Mouse (Mus musculus) layer of hippocampus, adult 2 months (tissue): Measurements from ENCODE around the gene Sart1. TPM values are rescaled to one million over a fixed set of nuclear protein-coding genes. Genes with fewer than 3 reads are reported as not detected.
A peak's percentile ranks its signal among the peaks of the same experiment; 100 is the strongest.

Experiments
- DNase-seq, 2 experiments: peaks; one replicate each; pipeline ENCODE4 v3.0.0; 2022; ENCODE audit warnings: low spot score in 2 of 2
- H3K27ac ChIP-seq: fragments of 200-600 bp; 2 replicates; pipeline ENCODE4 v1.8.1; 2022
- H3K4me3 ChIP-seq: fragments of 200-600 bp; 2 replicates; pipeline ENCODE4 v1.8.1; 2022; ENCODE audit warnings: mild to moderate bottlenecking
- CTCF ChIP-seq: fragments of 200-600 bp; conservative IDR thresholded peaks from 2 replicates; pipeline ENCODE4 v1.8.1; 2022; ENCODE audit warnings: antibody characterized with exemption, mild to moderate bottlenecking, moderate library complexity
- total RNA-seq, 2 experiments: library from RNA; stranded (reverse); gene quantifications; 2 replicates each; pipeline ENCODE4 v1.2.3; 2021

The Sart1 gene
- total RNA-seq, 2 experiments from 2014 or later = 113 to 125 TPM

GRCm38 (mm10) chr19:5424092-5424781 is 35.7 kb upstream of the Sart1 start:
- peak overlapping the region; percentile 95 for H3K27ac ChIP-seq
- peak overlapping the region; percentile 71 for H3K4me3 ChIP-seq
- TF ChIP-seq CTCF = no peak
- DNase-seq = peak in 1 of 2 experiments; percentile 54

DNA sequence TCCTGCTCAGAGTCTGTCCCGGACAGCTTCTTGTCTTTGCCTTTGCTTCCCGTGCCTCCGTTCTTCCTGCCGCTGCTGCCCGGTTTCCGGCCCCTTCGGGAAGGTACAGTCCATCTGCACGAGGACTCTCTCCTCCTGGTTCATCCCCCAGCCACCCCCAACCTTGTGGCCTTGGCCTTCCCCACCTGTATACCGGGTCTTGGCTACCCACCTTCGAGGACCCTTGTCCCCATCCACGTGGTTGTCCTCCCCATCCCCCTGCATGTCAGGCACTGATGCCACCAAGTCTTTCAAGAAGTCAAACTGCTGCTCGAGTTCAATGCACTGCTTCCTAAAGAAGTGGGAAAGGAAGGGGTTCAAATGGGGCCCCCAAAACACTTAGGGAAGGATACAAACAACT is 35.1 kb upstream of the Sart1 start:
- DNase-seq = no peak
- TF ChIP-seq CTCF = no peak
- Histone ChIP-seq H3K4me3 (peak overlapping the region; percentile 71), H3K27ac (peak overlapping the region; percentile 95)

GRCm38 (mm10) chr19:5422895-5423443 is 34.5 kb upstream of the Sart1 start:
- no peak for DNase-seq
- peak overlapping the region; percentile 71 for H3K4me3 ChIP-seq

GRCm38 (mm10) chr19:5422267-5422666 is 33.8 kb upstream of the Sart1 start:
- DNase-seq = no peak
- H3K4me3 ChIP-seq = no peak overlapping the region
- H3K27ac ChIP-seq = peak overlapping the region; percentile 95; the same call in 1 of the 2 replicates
- no peak for TF ChIP-seq CTCF

More at GRCm38 (mm10) chr19:5422895-5423443, 34.5 kb upstream of the Sart1 start:
- peak overlapping the region; percentile 95; the same call in 1 of the 2 replicates for H3K27ac ChIP-seq
- no peak for TF ChIP-seq CTCF

- H3K4me3 ChIP-seq = no peak overlapping the region
- peak overlapping the region; percentile 95; the same call in 1 of the 2 replicates for H3K27ac ChIP-seq
- no peak for DNase-seq
- TF ChIP-seq CTCF = no peak
Observed at GRCm38 (mm10) chr19:5421784-5422183, 33.3 kb upstream of the Sart1 start.

DNA sequence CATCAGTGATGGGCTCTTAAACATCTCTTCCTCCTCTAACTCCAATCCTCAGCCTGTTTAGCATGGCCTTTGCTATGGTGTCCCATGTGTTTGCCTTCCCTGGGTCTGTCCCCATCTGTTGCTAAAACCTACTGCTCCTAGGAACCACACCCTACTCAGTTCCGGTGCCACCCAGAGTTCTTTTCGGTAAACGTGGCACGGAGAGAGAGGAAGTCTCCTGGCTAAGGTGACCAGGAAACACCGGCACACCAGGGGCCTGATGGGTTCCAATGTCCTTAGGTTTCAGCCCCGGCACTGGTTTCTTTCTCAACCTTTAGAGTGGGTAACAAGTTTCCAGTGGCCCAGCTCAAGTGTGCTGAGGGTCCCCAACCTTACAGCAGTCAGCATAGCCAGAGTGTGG is 32.1 kb upstream of the Sart1 start:
- TF ChIP-seq CTCF = no peak
- no peak for DNase-seq
- Histone ChIP-seq H3K27ac (no peak overlapping the region), H3K4me3 (no peak overlapping the region)

DNA sequence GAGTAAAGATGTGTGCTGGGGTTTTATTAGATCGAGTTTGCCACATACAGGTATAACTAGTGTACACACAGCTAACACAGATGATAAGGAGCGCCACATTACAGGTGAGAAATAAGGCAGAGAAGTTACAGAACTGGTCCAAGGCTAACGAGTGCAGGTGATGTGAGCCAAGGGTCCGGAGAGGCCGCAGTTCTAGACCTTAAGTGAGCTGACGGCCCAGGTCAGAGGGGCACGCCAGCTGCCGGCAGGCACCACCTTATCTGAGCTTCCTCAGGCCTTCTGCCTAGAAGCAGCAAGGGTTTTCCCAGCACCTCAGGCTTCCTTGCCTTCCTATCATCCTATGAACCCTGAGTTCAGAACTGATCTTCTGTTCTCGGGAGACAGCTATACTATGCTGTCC is 31.1 kb upstream of the Sart1 start:
- Histone ChIP-seq H3K4me3 (no peak overlapping the region), H3K27ac (no peak overlapping the region)
- DNase-seq = no peak
- TF ChIP-seq CTCF = no peak

DNA sequence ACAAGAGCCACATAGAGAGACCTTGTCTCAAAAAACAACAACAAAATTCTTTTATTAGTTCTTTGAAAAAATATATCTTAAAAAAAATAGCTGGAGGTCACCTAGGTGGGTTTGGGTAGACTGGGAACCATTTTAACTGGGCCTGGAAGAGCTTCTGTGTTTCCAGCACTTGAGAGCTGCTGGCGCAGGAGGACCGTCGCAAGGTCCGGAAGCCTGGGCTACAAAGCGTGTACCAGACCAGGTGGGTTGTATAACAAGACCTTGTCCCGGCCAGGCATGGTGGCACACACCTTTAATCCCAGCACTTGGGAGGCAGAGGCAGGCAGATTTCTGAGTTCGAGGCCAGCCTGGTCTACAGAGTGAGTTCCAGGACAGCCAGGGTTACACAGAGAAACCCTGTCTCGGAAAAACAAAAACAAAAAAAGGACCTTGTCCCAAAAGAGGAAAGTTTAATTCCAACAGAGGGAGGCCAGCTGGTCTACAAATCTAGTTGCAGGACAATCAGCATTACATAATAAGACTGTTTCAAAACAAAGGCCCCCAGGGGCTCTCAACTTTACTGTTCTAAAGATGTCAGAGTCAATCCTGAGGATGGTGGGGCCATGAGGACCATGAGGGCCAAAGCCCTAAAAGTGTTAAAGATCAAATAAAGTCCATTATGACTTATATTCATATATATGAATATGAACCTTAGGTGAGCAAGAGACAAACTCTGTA is 30.4 kb upstream of the Sart1 start:
- no peak overlapping the region for H3K4me3 ChIP-seq
- no peak for DNase-seq
- no peak for TF ChIP-seq CTCF
- no peak overlapping the region for H3K27ac ChIP-seq

- Histone ChIP-seq H3K4me3 (no peak overlapping the region), H3K27ac (peak overlapping the region; percentile 76)
- DNase-seq = no peak
- no peak for TF ChIP-seq CTCF
Observed at GRCm38 (mm10) chr19:5414534-5414957, 26.0 kb upstream of the Sart1 start.

DNA sequence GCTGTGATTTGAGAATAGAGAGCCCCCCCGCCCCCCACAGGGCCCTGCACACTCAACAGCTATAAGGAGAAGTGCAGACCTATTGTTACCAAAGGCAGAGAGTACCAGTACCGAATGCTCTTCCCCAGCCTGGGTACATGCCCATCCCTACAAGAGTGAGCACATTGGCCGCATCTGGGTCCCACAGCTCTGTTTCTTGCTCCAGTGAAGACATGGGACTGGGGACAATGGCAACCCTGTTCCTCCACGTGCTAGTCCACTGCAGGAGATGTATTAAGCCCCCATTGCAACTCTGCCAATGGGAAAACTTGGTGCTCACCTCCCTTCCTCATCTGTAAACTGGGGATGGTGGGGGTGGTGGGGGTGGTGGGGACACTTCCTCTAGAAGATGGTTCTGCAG is 25.3 kb upstream of the Sart1 start:
- no peak for TF ChIP-seq CTCF
- Histone ChIP-seq H3K27ac (peak overlapping the region; percentile 76), H3K4me3 (no peak overlapping the region)
- no peak for DNase-seq

DNA sequence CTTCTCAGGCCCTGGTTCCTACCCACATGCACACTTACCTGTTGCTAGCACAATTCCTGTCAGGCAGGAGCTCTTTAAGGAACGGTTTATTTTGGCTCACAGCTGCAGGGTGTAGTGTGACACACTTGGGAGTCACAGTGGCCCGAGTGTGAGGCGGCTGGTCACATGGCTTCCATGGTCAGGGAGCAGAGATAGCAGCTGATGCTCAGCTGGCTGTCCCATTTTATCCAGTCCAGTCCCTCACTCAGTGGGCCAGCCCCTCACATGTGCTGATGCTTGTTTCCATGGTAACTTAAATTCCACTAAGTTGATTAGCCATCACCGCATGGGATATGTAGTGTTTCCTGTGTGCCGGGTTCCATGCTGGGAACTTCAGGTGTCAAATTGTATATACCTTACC is 23.5 kb upstream of the Sart1 start:
- TF ChIP-seq CTCF = no peak
- H3K27ac ChIP-seq = no peak overlapping the region
- H3K4me3 ChIP-seq = no peak overlapping the region
- DNase-seq = no peak

DNA sequence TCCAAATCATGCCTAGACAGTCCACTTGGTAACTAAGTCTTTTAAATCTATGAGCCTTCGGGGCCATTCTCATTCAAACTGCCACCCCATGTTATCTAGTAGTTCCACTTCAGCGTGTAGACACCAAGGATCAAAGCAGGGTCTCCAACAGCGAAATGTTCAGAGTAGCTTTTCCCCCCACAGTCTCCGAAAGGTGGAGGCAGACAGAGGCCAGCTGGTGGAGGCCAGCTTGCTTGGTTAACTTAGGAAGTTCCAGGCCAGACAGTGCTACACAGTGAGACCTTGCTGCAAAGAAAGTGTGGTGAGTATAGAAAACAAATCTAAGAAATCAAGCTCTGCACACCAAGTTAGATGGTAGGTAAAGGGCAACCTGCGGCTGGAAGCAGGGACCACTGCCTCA is 22.1 kb upstream of the Sart1 start:
- DNase-seq = no peak
- Histone ChIP-seq H3K27ac (no peak overlapping the region), H3K4me3 (no peak overlapping the region)
- no peak for TF ChIP-seq CTCF

DNA sequence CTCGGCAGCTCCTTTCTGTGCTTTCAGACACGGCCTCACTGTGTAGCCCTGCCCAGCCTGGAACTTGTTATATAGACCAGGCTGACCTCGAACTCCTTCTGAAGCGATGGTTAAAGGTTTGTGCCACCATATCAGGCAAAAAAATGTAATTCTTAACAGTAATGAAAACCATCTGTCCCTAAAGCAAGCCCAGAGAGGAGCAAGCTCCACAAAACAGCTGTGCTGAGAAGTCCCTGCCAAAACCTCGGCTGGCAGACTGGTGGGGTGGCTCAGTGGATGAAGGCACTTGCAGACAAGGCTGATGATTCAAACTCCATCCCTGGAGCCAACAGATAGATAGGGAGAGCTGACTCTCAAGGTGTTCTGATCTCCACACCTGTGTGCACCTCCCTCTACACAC is 20.6 kb upstream of the Sart1 start:
- Histone ChIP-seq H3K4me3 (no peak overlapping the region), H3K27ac (peak overlapping the region; percentile 48; the same call in 1 of the 2 replicates)
- no peak for DNase-seq
- no peak for TF ChIP-seq CTCF
